Mouse (Mus musculus) brown adipose tissue, adult 24 weeks (tissue): ENCODE results near the gene P4ha1. TPM values are rescaled to one million over a fixed set of nuclear protein-coding genes. Genes with fewer than 3 reads are reported as not detected.
"Not testable (repeated sequence)": the region's sequence is repeated elsewhere in the genome, so short reads cannot be mapped to it uniquely, and the experiment has no call there.

Experiments
- H3K27ac ChIP-seq: fragments of 200-500 bp; replicated peaks from 2 replicates; pipeline ENCODE4 v1.5.1; 2012; ENCODE audit warnings: low read depth, mild to moderate bottlenecking, low read length
- H3K4me1 ChIP-seq: fragments of 200-500 bp; 2 replicates; pipeline ENCODE4 v1.6.1; 2012; ENCODE audit warnings: low read length, mixed read lengths; ENCODE audit not compliant: control insufficient read depth, insufficient read depth, insufficient read length
- H3K4me3 ChIP-seq: fragments of 200-500 bp; 2 replicates; pipeline ENCODE4 v1.5.1; 2012; ENCODE audit warnings: low read depth, mild to moderate bottlenecking, low read length, moderate library complexity; ENCODE audit not compliant: insufficient read depth
- polyA plus RNA-seq: library from polyadenylated mRNA; stranded (reverse); fragments of >200 nt; gene quantifications from 2 replicates; pipeline ENCODE4 v1.2.4, GENCODE M21; 2012; ENCODE audit not compliant: missing spikeins, insufficient read depth, insufficient read length

The P4ha1 gene
- polyA plus RNA-seq, 1 experiment = 13.4 TPM

DNA sequence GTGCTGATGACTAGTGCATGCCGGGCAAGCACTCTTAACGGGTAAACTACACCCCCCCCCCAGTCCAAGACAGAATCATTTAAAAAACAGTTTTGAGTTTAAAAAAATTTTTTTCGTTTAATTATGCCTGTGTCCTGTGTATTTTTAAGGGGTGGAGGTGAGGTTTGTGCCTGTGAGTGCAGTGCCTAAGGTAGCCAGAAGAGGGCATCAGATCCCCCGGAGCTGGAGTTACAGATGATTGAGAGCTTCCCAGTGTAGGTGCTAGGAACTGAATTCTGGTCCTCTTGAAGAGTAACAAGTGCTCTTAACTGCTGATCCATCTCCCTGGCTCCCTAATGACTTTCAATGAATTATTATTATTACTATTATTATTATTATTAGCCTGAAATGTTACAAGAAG, 55.6 kb downstream of the P4ha1 start:
- Histone ChIP-seq H3K4me1 (no peaks in the 10 kb centered on the region), H3K27ac (no peak overlapping the region), H3K4me3 (no peak overlapping the region)

DNA sequence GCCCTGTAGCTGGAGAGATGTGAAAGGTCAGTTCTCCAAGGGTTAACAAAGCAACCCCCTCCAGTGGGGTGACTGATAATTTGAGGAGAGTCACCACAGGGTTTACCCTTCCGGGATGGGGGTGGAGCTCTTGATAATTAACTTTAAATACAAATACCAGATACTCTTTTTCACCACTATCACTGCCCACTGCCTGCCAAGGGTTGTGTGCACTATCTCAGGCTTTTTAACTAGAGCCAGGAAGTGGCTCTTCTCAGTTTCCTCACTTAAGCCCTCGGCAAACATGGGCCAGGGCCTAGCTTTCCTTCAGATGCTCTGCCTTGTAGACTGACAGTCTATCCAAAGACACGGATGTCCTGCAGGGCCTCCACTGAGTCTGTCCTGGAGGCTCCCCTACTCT, 56.8 kb downstream of the P4ha1 start:
- Histone ChIP-seq H3K27ac (no peak overlapping the region), H3K4me3 (no peak overlapping the region), H3K4me1 (no peaks in the 10 kb centered on the region)

DNA sequence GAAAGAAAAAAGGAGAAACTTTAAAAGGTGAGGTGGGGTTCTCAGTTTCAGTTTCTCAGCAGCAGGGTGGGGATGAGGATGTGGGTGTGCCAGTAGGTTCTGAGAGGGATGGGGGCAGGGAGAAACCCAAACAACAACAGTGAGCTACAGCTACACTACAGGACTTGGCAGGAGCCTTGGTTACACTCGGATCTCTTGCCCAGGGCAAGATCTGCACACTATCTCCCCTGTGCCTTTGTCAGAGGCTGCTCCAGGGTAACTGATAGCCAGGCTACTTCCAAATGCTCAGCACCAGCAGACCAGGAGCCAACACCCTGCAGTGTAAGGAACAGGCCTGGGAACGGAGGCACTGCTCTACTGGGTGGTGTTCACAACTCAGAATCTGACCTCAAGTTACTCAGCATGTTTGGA, 57.3 kb downstream of the P4ha1 start:
- Histone ChIP-seq H3K4me3 (no peak overlapping the region), H3K27ac (no peak overlapping the region), H3K4me1 (no peaks in the 10 kb centered on the region)

DNA sequence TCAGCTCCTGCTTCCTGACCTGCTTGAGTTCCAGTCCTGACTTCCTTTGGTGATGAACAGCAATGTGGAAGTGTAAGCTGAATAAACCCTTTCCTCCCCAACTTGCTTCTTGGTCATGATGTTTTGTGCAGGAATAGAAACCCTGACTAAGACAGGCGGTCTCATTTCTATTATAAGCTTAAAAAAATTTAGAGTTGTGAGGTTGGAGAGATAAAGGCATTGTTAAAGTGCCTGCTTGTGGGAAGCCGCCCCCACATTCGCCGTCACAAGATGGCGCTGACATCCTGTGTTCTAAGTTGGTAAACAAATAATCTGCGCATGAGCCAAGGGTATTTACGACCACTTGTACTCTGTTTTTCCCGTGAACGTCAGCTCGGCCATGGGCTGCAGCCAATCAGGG, 58.5 kb downstream of the P4ha1 start:
- not testable (repeated sequence) for H3K27ac ChIP-seq, H3K4me1 ChIP-seq, H3K4me3 ChIP-seq

DNA sequence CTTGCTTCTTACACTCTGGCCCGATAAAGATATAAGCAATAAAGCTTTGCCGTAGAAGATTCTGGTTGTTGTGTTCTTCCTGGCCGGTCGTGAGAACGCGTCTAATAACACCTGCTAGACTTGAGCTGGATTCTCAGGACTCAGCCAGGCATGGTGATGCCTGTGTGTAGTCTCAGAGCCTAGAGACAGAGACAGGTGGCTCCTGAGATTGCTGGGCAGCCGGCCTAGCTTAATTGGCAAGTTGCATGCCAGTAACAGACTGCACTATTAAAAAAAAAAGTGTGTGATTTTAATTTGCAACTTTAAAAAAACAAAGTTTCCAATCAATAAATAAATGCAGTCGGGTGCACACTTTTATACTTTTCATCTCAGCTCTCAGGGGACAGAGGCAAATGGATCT, 63.9 kb downstream of the P4ha1 start:
- Histone ChIP-seq H3K4me3 (no peak overlapping the region), H3K4me1 (no peaks in the 10 kb centered on the region), H3K27ac (no peak overlapping the region)

DNA sequence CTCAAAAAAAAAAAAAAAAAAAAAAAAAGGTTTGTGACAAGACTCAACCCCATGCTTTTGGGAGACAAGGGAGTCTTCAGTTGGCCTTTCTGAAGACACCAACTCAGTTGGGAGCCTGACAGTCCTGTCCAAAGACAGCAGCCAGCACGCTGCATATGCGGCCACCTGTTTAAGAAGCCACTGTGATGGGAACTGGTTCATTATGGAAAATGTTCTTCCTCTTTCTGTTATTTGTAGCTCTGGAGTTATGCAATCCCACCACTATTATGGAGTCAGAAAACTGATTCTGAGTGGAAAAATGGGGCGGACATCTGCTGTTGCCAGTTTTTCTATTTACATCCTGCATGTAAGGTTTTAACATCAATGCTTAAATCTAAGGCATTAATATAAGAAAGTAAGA, 66.6 kb downstream of the P4ha1 start:
- Histone ChIP-seq H3K4me3 (no peak overlapping the region), H3K27ac (no peak overlapping the region), H3K4me1 (no peaks in the 10 kb centered on the region)

DNA sequence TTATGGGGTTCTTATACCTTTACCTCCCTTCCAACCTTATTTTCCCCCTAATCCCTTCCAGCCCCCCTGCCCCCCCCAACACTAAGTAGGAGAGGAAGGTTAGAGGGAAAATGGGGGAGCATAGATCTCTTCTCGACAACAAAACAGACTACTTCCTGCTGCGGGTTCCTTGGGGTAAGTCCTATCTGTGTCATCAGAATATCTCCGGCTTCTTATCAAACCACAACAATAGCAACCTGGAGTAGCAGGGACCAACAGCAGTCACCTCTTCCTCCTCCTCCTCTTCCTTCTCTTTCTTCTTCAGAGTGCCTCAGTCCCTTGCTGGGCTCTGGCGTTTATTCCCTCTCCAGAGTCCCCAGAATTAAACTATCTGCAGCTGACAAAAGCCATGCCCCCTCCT, 68.8 kb downstream of the P4ha1 start:
- Histone ChIP-seq H3K27ac (no peak overlapping the region), H3K4me3 (no peak overlapping the region), H3K4me1 (no peaks in the 10 kb centered on the region)

DNA sequence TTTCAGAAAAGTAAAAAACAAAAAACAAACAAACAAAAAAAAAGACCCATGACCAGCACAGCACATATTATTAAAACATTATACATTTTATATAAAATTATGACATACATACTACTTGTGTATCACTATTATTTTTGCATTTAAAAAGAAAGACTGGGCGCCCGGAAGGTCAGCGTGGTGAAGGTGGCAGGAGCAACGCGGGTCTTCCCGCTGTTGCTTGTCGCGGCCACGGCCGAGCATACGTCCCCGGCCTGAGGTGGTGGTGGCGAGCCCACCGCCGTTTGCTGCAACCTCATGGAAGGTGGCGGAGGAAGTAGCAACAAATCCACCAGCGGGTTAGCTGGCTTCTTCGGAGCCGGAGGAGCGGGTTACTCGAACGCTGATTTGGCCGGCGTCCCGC, 72.4 kb downstream of the P4ha1 start, which contains the start of gene Gm10273:
Gm10273 (plus strand) TSS at position 172 of the 400 bp plus-strand sequence.
- H3K4me1 ChIP-seq, H3K4me3 ChIP-seq, H3K27ac ChIP-seq: not testable (repeated sequence)

DNA sequence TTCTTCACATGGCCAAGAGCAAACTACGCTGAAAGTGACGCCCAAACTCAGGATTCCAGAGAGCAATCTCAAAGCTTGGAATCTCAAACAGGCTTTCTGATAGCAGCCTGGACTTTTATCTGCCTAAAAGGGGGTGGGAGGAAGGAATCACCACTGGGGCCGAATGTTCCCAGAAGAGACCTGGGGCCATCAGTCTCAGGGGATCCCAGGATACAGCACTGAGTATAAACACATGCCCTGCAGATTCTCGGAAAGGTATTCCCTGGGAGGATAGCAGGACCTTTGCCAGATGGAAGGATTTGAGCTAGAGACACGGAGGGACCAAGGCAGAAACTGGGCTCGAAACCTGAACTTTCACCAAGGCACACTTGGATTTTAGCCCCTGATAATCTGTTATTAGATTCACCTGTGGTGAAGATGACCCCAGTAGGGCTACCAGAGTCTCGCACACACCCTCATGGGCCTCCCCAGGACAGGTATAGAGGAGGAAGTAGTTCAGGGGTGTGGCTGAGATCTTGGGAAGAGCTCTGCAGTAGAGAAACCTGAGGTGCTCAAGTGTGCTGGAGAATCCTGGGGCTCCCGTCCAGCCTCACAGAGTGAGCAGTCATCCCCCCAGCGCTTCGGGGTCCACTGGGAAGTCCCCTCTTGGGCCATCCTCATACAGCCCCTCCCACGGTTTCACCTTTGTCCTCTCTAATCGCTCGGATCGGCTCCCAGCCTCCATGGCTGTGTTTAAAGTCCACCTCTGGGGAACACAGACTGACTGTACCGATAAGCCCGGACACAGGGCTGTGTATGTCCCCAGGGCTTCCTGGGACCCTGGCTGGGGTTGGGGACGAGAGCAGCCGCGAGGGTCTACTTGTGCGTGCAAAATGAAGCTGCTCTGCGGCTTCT, 80.0 kb downstream of the P4ha1 start, which contains the start of gene Pla2g12b:
Pla2g12b (plus strand) TSS at position 762 of the 894 bp plus-strand sequence.
- Histone ChIP-seq H3K4me1 (no peaks in the 10 kb centered on the region), H3K27ac (no peak within 1 kb of the TSS), H3K4me3 (no peak within 1 kb of the TSS)

DNA sequence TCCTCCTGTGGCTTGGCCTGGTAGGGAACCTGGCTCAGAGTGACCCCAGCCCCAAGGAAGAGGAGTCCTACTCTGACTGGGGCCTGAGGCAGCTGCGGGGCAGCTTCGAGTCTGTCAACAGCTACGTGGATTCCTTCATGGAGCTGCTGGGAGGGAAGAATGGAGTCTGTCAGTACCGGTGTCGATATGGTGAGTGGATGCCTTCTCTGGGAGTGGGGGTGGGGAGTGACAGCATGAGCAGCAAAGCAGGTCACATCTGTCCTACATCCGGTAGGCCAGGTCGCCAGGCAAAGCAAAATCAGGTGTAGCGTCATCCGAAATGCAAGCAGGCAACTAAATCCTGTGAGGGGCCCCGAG, 80.7 kb downstream of the P4ha1 start:
- Histone ChIP-seq H3K4me1 (no peaks in the 10 kb centered on the region), H3K27ac (no peak overlapping the region), H3K4me3 (no peak overlapping the region)

DNA sequence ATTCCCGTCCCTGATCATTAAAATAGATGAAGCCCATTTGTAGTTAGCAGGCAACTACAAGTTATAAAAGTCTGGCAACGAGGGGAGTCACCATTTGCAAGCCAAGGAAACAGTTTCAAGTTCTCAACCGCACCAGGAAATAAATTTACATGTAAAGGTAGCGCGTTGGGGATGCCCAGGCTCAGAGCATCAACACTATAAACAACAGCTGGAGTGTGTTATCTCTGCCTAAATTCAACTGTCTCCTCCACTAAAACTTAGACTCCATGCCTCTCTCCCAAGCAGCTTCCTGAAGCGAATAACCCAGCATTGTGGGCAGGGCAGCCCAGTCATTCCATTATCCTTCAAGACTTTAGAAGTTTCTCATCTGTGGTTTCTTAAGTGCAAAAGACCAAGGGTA, 85.4 kb downstream of the P4ha1 start:
- H3K27ac ChIP-seq = no peak overlapping the region
- no peaks in the 10 kb centered on the region for H3K4me1 ChIP-seq
- H3K4me3 ChIP-seq = no peak overlapping the region

DNA sequence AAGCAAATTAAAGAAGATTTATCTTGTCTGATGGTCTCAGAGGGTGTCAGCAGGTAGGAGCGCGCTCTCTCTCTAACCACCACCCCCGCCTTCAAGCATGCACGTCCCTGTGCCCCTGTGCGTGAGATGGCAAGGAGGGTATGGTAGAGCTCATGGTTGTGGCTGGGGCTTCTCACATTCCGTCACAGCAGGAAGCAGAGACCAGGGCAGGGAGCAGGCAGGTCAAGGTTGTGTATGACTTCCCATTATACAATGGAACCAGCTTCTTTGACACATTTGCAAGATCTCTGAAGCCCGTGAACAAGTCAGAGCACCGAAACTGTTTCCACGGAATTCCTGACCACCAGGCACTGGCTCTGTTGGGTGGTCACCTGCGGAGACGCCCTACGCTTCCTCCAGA, 87.2 kb downstream of the P4ha1 start:
- no peak overlapping the region for H3K27ac ChIP-seq
- H3K4me1 ChIP-seq = no peaks in the 10 kb centered on the region

DNA sequence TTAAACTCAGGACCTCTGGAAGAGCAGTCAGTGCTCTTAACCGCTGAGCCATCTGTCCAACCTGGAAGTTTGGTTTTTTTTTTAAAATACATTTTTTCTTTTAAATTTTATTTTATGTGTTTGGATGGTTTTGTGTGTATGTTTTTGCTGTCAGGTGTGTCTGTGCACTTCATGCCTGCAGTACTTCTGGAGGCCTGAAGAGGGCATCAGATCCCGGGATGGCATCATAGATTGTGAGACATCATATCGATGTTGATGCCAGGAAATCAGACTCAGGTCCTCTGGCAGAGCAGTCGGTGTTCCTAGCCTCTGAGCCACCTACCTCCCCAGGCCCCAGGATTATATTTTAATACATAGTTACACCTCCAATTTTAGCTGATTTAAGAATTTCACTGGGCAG, 90.6 kb downstream of the P4ha1 start:
- no peaks in the 10 kb centered on the region for H3K4me1 ChIP-seq
- no peak overlapping the region for H3K27ac ChIP-seq
- no peak overlapping the region for H3K4me3 ChIP-seq

More for the DNA sequence above, 87.2 kb downstream of the P4ha1 start:
- no peak overlapping the region for H3K4me3 ChIP-seq

DNA sequence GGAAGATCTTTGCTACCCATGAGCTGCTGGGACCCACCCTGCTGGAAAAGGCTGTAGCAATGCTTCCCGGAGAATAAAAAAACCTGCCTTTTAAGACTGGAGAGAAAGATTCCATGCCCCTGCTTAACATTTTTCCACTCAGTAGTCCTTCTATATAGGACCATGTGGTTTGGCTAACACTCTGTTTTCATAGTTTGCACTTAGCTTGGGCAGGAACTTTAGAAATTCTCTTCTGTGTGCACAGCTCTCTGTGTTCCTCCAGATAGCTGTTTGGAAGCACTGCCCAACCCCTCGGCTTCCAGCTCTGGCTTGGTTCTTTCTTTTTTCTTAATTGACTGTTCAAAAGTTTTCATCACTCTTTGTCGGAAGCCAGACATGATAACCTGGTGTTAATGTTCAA, 93.5 kb downstream of the P4ha1 start:
- no peak overlapping the region for H3K4me3 ChIP-seq
- H3K4me1 ChIP-seq = no peaks in the 10 kb centered on the region
- no peak overlapping the region for H3K27ac ChIP-seq

DNA sequence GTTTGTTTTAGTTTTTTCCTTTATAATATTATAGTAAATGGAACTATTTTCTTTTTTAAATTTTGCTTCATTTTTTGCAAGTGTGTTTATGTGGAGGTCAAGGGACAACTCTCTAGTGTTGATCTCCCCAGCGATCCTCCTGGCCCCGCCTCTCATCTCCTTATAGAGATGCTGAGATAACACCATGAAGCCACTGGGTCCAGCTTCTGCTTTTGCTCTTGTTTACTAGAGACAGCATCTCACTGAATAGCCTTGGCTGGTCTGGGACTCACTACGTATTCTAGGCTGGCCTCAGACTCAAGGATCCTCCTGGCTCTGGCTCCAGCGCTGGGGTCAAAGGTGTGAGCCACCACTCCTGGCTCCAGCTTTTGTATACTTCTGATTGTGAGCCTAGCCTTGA, 96.4 kb downstream of the P4ha1 start:
- H3K4me1 ChIP-seq = 0 out of 2 replicates have a peak, but pooled peaks cover 4% of the 10 kb centered on the region
- H3K27ac ChIP-seq = no peak overlapping the region
- H3K4me3 ChIP-seq = no peak overlapping the region
